Mouse (Mus musculus) T-helper 1 cell (primary cell): ENCODE measurements around the gene H2-T24.

Source experiments
- in situ Hi-C: fragments of 300-600 bp; cut with MboI, MseI; formaldehyde crosslinking; loops from one replicate; pipeline ENCODE4 v1.15.1; 2025; ENCODE audit warnings: high pct_unique_total_duplicates

H2-T24 gene

DNA sequence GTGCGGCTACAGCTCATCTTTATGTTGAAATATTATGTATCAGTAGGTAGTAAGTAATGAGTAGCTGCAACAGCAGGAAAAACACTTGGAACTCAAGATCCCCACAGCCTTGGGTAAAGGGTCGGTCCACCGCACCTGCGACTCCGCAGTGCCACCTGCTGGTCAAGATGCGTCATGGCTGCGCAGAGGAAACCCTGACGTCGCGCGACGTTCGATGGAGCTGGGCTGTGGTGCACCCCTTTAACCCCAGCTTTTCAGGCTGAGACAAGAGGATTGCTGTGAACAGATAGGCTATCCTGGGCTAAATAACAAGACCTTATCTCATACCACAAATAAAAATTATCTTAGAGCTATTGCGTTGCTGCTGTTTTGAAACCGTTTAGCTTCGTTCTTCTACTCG lies 26.7 kb downstream of the H2-T24 start:
- in situ Hi-C loops, result no loop called here

- in situ Hi-C loops, result no loop called here
Observed at GRCm38 (mm10) chr17:35991781-35992180, 28.6 kb downstream of the H2-T24 start.

GRCm38 (mm10) chr17:35981776-35982175 lies 38.6 kb downstream of the H2-T24 start:
- in situ Hi-C loops, result no loop called here

DNA sequence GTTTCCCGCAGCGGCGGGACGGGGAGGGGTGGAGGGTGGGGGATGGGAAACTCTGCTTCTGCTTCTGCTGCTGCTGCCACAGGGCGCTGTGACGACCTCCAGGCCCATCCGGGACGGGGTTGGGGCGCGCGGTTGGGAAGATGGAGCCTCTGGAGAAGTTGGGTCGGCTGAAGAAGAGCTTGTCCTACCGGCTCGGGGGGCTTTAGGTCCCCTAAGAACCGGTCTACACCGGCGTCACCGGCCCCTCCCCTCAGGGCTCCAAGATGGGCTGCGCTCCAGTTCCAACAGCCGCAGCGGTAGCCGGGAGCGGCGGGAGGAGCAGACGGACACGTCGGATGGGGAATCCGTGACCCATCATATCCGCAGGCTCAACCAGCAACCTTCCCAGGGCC lies 40.0 kb downstream of the H2-T24 start:
- in situ Hi-C loops, result no loop called here

DNA sequence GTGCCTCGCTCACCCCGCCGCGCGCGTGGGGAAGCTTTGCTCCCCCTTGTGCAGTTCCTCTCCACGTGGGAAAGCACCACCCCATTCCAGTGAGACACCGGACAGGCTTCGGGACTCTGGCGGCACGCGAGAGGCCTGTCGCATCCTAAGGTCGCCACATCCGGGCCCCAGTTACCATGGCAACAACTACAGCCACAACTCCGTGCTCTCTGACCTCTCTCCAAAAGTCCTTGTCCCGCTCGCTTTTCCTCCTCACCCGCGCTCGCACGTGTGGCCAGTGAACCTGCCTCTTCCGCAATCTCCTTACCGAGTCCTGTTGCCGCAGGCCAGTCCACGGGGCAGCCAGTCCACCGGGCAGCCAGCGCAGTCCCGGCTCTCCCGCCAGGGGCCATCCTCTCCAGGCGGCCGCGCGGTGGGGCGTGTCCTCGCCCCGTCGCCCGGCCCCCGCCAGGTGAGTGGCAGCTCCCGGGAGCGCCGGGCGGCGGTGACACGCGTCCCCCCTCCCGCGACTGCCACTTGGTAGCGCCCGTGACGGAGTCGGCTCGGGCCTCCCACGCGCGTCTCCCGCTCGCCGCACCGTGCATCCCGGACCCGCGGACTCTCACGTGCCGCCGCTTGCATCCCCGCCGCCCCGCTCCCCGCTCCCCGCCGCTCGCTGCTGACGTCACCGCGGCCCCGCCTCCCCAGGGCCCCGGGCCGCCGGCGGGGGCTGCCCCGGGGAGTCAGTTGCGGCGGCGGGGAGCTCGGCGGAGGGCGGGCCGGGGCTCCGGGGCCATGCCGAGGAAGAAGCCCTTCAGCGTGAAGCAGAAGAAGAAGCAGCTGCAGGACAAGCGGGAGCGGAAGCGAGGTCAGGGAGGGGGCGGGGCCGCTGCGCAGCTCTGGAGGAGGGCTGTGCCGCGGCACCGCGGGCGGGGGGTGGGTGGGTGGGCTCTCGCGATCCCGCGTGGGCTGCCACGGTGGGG lies 40.7 kb downstream of the H2-T24 start, which contains the start of the genes Gnl1 and Prr3:
Gene Gnl1, plus strand, starts transcription at position 451 of the 962 bp plus-strand sequence.
Gene Prr3, minus strand, starts transcription at position 836 of the 962 bp plus-strand sequence.
- in situ Hi-C loops, result no loop called here

DNA sequence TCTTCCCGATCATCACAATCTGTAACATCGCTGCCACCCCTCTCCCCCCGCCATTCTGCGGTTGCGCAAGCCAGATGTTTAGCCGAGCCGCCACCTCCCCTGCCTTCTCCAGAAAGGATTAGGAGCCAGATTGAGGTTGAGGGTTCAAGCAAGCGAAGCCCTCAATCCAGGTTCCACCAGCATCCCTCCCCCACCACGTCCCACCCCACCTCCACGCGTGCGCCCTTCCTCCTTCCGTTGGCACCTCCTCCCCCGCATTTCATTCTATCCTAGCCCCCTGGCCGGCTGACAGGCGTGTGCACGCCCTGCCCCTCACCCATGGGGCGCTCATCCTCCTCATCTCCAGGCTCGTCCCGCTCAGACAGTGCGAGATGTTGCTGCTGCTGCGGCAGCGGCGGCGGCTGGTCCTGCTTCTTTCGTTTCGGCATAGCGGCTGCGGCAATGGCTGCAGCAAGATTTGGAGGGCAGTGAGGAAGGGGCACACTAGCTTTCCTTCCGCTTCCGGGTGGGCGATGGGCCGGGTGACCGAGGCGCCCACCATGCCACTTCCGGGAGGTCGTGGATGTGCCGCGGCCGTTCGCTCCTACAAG lies 41.5 kb downstream of the H2-T24 start:
- in situ Hi-C loops, result no loop called here

DNA sequence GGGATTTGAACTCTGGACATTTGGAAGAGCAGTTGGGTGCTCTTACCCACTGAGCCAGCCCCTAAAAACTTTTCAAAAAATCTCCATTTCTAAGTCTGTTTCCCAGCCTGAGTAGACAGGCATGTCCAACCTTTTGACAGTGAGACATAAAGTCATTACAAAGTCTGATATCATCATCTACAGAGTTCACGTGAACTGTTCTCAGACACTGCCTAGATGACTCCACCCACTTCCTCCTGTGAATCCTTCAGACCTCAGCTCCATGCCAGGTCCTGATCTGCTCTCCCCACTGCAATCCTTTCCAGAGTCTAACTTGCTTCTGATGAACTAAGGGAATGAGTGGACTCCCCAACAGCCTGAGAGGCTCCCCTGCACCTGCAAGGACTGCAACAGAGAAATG lies 48.2 kb downstream of the H2-T24 start:
- in situ Hi-C loops, result no loop called here

- in situ Hi-C loops, result loop anchor here (5.0 kb wide), 1 partner anchor 42 kb away; no protein-coding TSS in a partner anchor
Observed at GRCm38 (mm10) chr17:35969418-35970389, 50.7 kb downstream of the H2-T24 start, which contains the start of gene Abcf1. Abcf1 (minus strand) TSS chr17:35969761.

GRCm38 (mm10) chr17:35967621-35968020 lies 52.7 kb downstream of the H2-T24 start:
- in situ Hi-C loops, result loop anchor here (5.0 kb wide), 1 partner anchor 40 kb away; no protein-coding TSS in a partner anchor

DNA sequence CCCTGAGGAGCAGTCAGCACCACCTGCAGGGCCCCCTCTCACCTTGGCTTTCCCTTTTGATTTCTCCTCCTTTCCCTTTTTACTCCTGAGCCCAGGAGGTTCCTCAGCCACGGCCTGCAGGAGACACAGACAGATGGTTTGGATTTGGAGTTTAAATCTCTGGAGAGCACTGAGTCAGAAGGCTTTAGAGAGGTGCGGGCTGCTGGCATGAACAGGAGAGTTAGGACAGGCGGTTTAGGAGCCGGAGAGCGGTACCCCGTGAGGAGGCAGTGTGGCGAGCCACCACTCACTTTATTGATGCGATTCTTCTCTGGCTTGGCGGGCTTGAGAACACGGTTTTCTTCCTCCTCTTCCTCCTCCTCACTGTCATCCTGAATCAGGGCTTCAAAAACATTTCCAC lies 57.1 kb downstream of the H2-T24 start:
- in situ Hi-C loops, result no loop called here

DNA sequence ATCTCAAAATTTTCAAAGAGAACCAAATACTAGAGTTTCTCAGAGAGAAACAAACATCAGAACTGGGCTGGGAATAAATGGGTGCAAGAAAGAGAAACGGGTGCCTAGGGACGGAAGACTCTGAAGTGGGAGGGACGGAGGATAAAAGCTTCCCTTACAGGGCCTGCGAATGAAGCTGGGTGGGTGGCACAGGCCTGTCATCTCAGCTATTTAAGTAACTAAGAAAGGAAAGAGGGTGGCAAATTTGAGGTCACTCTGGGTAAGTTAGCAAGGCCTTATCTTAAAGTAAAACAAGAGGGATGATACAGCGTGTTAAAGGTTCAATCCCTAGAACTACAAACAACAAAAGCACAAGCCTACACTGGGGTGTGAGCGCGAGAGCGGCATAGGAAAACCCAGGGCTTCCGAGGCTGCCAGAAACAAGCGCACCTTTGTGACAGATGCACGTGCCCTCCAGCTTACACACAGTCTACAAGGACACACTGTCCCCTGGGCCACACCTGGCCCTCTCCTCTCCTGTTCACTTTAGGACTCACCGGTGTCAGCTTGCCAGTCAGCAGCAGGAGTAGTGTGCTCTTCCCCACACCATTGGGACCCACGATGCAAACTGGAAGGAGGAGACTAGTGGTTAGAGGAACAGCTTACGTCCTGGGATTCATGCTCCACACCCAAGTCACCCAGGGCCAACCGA lies 61.7 kb downstream of the H2-T24 start:
- in situ Hi-C loops, result no loop called here
